Mouse (Mus musculus) adrenal gland, adult 8-10 months (tissue): ENCODE results near the gene Hnrnpa3. TPM values are rescaled to one million over a fixed set of nuclear protein-coding genes. Genes with fewer than 3 reads are reported as not detected.
"Not testable (repeated sequence)": the region's sequence is repeated elsewhere in the genome, so short reads cannot be mapped to it uniquely, and the experiment has no call there.

Source experiments
- DNase-seq: peaks from one replicate; pipeline ENCODE4 v3.0.0; 2022
- total RNA-seq, 4 experiments: library from RNA; stranded (reverse); gene quantifications; 2 replicates each; pipeline ENCODE4 v1.2.4; 2022

The Hnrnpa3 gene
- total RNA-seq: 100 to 1,000 TPM; 269 to 378 (median 343) TPM

DNA sequence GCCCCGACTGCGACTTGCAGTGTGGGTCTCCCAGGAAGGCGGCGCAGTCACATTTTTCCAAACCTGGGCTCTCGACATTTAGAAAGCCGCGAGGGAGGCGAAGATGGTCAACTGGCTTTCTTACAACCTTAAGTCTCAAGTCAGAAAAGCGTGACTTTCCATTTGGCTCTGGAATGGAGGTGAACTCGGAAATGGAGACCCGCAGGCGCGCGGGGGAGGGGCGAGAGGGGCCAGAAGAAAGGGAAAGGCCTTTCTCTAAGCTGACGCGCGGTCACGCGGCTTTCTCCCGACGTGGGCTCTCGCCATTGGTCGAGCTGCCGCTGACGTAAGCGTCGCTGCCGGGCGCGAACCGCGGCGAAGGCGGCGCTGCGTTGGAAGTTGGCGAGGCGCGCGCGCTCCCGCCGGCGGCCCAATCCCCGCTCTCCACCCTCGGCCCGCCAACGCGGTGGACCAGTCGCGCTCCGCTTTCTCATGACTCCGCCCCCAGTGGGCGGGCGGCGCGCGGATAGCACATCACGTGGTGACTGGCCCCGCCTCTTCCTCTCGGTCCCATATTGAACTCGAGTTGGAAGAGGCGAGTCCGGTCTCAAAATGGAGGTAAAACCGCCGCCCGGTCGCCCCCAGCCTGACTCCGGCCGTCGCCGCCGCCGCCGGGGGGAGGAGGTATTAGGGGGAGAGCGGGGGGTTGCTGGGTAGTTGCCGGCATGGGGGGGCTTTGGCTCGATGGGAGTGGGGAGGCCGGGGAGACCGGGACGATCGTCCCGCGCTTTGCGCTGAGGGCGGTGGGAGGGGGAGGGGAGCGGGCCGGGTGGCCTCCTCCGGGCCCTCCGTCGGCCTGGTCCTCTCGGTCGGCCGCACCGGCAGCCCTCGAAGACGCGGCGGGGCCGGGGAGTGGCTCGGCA lies at the start of gene Hnrnpa3:
TSS of gene Hnrnpa3 (plus strand) at position 535 of the 902 bp plus-strand sequence.
- peak; percentile 99 for DNase-seq

DNA sequence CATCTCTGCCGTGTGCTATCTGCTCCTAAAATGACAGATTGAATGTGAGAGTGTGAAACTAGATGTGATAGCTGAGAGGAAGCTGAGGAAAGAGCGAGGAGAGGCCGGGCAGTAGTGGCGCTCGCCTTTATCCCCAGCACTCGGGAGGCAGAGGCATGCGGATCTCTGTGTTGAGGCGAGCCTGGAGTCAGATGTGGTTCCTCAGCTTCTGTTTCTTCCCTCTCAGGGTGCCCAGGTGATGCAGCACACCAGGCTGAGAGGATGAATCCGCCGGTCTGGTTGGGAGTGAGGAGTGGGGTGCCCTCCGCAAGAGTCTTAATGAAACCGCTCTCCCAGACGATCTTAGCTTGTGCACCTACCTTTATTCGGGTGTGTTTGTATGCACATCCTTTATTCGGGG lies 49.1 kb upstream of the Hnrnpa3 start:
- DNase-seq: no peak

DNA sequence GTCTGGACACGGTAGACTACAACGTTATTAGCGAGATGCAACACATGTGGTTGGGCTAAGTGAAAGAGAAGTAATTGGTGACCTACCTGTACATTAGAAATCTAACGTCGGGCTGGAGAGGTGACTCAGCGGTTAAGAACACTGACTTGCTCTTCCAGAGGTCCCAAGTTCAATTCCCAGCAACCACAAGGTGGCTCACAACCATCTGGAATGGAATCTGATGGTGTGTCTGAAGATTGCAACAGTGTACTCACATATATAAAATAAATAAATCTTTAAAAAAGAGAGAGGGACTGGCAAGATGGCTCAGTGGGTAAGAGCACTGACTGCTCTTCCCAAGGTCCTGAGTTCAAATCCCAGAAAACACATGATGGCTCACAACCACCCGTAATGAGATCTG lies 48.5 kb upstream of the Hnrnpa3 start:
- DNase-seq: not testable (repeated sequence)

DNA sequence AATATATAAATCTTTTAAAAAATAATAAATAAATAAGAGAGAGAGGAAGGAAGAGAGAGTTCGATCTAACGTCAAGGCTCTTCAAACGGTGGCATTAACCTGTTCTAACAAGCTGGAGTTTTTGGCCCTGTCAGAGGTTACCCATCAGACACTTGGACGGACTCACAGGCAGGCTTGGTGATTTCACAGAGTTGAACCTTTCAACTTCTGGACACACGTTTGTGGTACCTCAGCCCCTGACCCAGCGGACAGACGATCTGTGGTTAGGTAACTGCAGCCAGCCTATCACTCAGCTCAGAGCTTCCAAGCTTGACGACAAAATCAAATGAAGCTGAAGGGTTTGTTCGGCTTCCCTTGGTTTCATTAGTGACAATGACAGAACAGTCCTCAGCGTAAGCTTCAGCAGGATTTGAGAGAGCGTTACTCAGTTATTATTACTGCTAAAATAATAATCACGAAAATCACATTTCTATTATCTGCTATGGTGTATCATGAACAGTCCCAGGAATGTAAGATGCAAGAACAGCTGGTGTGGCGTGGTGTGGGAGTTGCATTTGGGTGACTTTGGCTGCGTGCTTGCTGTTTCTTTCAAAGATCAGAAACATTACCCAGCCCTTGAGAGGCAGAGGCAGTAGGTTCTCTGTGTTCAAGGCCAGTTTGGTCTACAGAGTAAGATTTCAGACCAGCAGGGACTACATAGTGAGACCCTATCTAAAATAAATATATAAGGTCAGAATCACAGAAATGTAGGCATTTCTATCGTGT lies 47.8 kb upstream of the Hnrnpa3 start:
- no peak for DNase-seq

DNA sequence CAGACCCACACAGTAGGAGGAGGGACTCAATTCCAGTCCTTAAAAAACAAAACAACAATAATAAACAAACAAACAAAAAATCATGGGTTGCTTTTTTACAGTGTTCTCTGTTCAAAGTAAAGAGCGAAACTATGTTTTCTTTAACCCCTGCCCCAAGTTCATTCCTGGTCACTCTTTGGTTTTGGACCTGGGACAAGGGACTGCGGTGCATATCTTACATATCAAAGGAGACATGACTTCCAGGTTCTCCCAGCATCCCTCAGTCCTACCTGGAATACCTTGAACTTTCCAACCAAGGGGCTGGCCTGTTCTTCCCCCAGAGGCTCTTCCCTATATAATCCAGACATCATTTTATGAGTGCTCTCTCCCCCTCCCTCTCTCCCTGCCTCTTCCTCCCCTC lies 47.1 kb upstream of the Hnrnpa3 start:
- no peak for DNase-seq

DNA sequence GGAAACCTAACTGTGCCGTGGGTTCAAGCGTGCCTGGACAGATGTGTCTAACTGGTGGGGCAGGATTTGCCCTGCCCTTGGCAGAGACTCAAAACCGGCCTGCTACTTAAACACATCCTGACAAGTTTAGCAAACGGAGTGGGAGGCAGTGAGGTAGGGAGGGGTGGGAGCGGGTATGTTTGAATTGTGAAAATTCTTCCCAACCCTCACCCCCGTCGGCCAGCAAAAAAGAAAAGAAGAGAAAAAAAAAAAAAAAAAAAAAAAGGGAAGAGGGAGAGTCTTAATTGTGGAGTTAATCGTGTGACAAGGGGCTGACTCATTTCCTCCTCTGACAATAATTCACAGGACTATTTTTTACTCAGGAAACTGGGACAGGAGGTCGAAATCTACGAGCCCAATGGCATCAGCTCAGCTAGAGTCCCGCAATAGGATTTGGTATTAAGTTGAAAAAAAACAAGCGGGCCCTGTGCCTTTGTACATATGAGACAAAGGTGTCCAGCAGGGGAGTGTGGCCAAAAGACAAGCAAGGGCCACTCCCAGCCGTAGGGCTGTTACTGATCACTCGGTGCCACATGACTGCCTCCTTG lies 46.0 kb upstream of the Hnrnpa3 start:
- DNase-seq: no peak

DNA sequence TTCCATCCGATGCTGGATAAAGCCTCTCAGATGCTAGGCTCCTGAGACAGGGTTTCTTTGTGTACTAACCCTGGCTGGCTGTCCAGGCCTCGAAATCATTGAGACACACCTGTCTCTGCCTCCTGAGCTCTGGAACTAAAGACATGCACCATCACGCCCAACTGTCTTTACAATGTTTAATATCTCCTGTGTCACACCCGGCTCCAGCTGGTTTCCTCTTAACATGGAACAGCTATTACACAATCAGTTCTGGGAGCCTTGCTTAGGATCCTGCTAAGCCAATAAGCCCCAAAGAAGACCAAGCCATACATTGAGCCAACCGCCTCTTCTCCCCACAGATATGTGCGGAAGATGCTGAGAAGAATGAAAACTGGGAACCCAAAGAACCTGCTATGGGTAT lies 44.5 kb upstream of the Hnrnpa3 start:
- DNase-seq: no peak

DNA sequence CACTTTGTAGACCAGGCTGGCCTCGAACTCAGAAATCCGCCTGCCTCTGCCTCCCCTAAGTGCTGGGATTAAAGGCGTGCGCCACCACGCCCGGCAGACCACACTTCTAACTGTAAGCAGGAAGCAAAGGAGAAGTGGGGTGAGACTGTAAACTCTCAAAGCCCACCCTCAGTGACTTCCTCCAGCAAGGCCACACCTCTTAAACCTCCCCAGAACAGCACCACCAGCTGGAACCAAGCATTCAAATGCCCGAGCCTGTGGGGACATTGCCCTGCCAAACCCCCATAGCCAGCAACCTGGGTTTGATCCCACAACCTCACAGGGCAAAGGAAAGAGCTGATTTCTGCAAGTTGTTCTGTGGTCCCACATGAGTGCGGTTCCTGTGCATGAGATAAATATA lies 42.1 kb upstream of the Hnrnpa3 start:
- no peak for DNase-seq

DNA sequence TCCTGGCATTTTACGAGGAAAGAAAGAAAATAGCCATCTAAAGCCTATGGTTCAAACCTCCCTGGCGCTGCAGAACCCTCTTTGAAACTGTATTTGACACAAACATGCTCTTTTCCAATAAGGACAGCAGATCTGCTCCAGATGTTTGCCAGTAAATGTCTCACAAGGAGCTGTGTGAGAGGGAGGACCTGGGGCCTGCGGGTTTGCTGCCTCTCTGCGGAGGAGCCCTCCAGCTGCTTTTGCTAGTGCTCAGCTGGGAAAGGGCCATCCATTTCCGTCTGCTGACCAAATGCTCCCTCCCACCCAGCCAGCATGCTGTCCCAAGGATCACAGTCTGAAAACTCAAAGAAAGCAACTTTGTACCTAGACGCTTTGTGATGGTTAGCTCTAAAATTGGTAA lies 40.3 kb upstream of the Hnrnpa3 start:
- DNase-seq: no peak

DNA sequence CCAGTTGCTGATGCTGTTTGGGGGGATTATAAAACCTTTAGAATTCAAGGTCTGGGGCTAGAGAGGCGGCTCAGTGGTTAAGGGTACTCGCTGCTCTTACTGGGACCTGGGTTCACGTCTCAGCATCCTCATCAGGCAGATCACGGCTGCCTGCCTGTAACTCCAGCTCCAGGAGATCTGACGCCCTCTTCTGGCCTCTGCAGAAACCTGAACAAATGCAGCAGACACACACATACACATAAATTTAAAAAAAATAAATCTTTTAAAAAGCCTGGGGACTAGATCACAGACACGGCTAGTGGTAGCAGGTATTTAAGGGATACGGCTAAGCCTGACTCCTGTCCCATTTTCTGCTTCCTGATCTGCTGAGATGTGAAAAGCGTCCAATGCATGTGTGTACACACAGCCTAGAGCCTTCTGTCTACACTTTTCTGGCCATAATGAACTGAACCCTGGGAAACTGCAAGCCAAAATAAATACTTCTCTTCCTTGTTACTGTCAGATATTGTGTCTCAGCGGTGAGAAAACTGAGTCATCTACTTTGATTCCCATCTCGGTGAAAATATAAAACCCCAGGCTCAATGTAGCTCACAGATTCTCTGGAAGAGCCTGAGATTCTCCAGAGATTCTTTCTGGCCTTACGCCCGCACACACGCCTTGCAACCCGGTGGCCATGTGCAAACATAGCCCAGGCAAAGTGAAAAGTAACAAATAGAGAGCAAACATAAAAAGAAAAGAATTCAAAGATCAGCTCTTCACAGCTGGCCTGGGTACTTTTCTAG lies 37.0 kb upstream of the Hnrnpa3 start:
- DNase-seq: no peak

DNA sequence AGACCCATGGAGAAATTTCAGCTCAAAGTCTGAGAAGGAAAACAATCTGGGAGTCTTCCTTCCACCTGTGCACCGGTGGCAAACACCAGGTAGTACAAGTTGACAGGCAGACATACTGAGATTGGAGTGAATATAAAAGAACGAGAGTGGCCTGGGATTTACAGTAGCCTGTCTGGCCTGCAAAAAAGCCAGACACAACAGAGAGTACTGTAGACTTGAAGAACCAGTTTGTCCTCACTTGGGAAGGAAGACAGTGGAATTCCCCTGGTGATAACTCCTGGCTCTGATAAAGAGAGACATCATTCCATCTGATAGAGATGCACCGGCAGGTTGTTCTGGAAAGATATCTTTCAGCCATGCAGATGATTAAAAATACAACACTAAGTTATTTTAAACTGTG lies 34.0 kb upstream of the Hnrnpa3 start:
- DNase-seq: no peak

DNA sequence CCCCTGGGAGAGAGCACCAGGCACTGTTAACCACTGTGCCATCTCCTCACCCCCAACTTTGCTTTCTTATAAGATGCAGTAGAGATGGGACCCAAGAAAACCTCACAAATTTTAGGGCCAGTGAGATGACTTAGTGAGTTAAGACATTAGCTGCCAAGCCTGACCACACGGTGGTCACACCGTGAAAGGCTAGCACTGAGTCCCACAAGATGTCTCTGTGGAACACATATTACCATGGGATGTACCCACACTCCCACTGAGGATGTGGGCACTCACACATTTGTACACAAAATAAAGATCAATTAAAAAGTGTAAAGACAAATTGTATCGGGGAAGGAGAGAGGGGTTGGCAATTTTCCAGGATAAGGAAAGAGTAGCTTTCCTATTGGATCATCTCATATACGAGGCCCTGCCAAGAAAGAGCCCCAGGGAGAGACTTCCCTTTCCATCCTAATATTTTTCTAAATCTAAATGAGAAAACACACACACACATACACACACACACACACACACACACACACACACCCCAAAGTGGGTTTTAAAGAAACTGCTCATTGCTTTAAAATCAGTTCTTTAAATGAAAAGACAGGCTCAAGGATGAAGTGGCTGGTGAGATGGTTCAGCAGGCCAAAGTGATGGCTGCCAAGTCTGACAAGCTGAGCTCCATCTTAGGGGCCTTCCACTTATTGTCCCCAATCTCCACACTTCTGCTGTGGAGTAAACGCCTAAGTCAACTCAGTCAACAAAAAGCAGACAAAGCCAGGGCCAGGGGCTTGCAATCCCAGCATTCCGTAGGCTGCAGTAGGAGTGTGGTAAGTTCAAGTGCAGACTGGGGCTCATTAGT lies 32.2 kb upstream of the Hnrnpa3 start:
- no peak for DNase-seq

DNA sequence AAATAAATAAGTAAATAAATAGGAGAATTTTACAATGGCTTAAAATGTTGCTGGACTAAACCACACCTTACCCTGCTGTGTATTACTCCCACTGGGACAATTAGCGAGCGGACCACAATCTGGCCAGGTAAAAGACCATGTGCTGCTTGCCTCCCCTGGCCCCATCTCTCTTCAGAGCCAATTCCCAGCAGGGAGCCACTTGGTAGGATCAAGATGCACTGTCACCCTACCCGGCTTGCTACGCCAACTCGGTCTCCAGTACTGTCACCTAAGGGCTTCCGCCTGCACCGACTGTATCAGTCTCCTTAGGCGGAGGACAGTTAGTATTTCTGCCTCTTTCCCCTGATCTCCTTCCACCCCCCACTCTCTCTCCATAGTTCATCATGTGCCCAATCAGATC lies 30.6 kb upstream of the Hnrnpa3 start:
- DNase-seq: no peak

DNA sequence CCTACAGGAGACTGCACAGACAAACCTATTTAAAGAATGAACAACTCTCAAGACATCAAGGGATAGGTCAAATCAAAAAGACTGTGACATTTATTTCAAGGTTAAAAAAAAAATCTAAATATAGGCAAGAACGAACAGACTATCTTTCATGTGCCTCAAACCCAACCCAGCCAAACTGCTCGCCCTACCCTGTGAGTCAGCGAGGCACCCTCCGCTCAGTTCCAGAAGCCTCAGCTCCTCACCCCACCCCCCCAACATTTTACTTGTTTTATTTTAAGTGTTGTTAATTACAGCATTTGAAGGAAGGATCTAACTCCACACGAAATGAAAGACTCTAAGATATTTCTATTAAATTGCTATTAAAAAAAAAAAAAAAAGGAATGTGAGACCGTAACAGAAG lies 27.6 kb upstream of the Hnrnpa3 start:
- DNase-seq: no peak

DNA sequence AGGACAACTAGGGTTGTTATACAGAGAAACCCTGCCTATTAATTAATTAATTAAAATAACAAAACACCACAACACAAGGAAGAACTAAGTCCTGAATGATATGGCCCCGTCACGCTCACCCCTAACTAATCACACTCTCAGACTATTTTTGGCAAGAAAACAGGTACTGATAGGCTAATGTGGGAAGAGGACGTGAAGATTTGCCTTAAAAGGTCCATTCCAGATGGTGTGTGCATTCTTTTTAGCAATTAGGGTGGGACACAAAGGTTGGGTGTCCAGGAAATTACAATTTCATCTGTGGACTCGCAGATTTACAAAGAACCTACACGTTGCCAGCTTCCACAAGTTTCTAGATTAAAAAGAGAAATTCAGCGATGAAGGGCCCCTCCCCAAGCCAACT lies 27.0 kb upstream of the Hnrnpa3 start:
- no peak for DNase-seq

DNA sequence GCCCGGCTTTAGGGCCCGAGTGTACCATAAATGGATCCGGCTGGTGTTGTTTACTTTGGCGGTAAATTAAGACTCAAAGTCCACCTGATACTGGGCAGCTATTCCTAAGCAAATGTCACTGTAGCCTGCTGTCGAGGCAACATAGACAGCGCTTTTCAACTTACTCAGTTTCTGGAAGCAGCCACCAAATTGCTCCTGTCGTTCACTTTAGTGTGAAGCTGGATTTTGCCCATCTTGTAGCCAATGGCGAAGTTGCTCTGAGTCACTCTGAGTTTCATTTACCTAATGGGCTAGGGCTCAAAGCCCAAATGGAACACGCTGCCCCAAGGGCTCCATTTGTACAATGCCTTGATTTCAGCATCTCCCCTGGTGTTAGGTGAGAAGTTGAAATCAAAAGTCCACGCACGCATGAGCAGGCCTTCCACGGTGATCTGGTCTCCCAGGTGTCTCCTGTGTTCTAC lies 26.3 kb upstream of the Hnrnpa3 start:
- no peak for DNase-seq

DNA sequence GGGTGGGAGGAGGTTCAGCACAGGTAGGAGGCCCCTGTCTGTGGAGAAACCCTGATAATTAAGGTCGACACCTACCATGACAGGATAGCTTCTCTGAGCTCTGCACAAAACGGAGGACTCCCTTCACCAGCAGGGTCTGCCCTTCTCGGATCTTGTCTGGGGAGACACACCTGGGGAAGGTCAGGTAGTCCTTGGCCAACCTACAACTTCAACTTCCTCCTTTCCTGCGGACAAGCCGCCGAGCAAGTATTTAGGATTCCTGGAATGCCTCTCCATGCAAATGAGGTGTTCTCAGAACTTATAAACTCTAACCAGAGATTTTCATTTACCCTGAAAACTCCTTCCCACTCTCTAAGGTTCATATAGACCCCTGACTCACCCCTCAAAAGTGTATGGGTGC lies 25.7 kb upstream of the Hnrnpa3 start:
- no peak for DNase-seq

DNA sequence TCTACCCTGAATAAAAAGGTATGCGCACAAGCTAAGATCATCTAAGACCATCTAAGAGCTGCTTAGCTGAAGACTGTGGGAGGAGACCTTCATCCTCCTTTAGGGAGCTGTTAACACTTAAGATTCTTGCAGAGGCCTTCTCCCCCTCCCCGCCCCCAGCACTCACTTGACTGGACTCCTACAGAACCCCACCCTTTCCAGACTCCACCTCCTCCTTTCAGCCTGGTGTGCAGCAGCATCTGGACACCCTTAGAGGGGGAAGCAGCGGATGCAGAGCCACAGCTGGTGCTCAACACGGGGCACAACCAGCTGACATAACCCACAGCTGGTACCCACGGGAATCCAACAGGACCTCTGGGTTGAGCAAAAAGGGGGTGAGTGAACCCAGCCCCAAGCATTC lies 25.3 kb upstream of the Hnrnpa3 start:
- DNase-seq: no peak

DNA sequence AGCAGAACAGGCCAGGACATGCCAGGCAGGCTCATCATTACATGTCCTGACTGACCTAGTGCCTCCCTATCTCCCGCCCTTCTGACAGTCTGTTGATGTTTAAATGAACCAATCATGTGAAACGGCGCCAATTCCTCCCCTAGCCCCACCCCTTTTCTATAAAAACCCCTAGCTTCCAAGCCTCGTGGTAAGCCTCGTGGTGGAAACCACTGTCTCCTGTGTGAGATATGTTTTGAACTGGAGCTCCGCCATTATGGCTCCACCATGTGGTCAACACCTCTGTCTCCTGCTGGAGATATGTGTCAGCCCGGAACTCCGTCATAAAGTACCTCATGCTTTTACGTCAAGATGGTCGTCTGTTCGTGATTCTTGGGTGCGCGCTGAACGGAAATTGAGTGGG lies 24.6 kb upstream of the Hnrnpa3 start:
- DNase-seq: not testable (repeated sequence)

DNA sequence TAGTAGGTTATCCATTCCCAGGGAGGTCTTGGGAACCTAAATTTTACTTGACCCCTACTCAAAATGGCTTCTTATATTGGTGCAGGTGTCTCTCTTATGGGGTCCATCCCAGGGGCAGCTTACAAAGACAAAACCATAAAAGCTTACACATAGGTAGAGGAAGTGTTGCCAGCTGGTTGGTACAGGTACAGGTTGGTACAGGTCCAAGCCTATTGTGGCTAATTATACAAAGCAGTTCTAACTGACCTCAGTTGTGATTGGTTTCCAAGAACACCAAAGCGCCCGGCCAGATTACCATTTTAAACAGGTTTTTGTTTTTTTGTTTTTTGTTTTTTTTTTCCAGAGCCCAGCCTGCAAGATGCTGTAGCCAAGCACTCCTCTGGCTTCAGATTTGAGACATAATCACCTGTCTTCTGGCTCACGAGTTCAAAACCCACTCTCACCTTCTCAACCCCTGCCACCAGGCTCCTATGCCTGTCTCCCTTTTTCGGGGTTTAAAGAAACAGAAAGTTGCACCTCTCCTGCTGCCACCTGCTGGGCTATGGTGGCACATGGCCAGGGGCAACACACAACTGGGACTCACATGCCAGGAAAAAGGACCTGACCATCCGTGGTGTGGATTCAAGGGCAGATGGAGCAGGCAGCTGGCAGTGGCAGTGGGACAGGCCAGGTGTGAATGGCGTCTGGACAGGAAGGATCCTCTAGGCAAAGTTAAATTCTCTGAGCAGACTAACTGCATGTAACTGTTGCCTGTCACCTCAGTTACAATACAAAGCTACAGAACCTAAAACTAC lies 22.6 kb upstream of the Hnrnpa3 start:
- DNase-seq: peak; percentile 31

DNA sequence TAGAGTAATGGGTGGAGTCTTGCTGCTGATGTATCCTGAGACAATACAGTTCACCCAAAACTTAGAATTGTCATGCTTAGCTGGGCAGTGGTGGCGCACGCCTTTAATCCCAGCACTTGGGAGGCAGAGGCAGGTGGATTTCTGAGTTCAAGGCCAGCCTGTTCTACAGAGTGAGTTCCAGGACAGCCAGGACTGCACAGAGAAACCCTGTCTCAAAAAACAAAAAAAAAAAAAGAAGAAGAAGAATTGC lies 22.1 kb upstream of the Hnrnpa3 start:
- DNase-seq: not testable (repeated sequence)
